Mouse (Mus musculus): ENCODE data around the gene Iqcj. TPM values are rescaled to one million over a fixed set of nuclear protein-coding genes. Genes with fewer than 3 reads are reported as not detected.

The Iqcj gene
- polyA plus RNA-seq, 1 experiment from 2014 or later, result not detected

GRCm38 (mm10) chr3:67918634-67919259 is 26.7 kb downstream of the Iqcj start:
- 70% methylated on average over 8 of the region's 8 CpGs for WGBS
- no peaks in the 10 kb centered on the region for H3K4me1 ChIP-seq
- no peak overlapping the region for H3K27ac ChIP-seq
- H3K27me3 ChIP-seq (ENCODE audit: insufficient read depth, poor library complexity, severe bottlenecking), result no peaks in the 10 kb centered on the region
- H3K36me3 ChIP-seq, result no peaks in the 10 kb centered on the region
- no peak overlapping the region for H3K4me3 ChIP-seq
- DNase-seq (ENCODE audit: low spot score), result no peak
- no peaks in the 10 kb centered on the region for H3K9me3 ChIP-seq

- no peaks in the 10 kb centered on the region for H3K36me3 ChIP-seq
- H3K27ac ChIP-seq, result no peak overlapping the region
- H3K4me3 ChIP-seq, result no peak overlapping the region
- H3K9me3 ChIP-seq, result no peaks in the 10 kb centered on the region
- no peaks in the 10 kb centered on the region for H3K27me3 ChIP-seq (ENCODE audit: insufficient read depth, poor library complexity, severe bottlenecking)
- no peaks in the 10 kb centered on the region for H3K4me1 ChIP-seq
- DNase-seq (ENCODE audit: low spot score), result no peak
- 79% methylated on average over 4 of the region's 4 CpGs for WGBS
These were observed 31.1 kb downstream of the Iqcj start for GRCm38 (mm10) chr3:67923095-67923494.

DNA sequence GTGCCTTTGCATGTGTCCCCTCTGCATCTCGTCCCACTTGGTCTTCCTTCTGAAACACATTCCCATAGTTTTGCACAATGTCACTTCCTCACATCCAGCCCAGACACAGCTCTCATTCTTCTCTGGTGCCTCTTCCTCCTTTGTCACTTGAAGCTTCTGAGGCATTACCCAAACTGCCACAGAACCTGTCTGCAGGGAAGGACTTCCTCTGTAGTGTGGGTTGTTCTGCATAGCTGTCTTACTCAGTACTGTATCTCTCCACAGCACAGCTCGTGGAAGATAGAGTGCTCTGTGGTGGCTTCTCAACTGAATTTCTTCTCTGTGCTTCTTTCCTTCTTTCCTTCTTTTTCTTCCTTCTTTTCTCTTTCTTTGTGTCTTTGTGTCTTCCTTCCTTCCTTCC is 33.4 kb downstream of the Iqcj start:
- H3K27me3 ChIP-seq (ENCODE audit: insufficient read depth, poor library complexity, severe bottlenecking), result no peaks in the 10 kb centered on the region
- no peak overlapping the region for H3K27ac ChIP-seq
- no peaks in the 10 kb centered on the region for H3K4me1 ChIP-seq
- no peaks in the 10 kb centered on the region for H3K36me3 ChIP-seq
- H3K9me3 ChIP-seq, result no peaks in the 10 kb centered on the region
- no peak for DNase-seq (ENCODE audit: low spot score)
- H3K4me3 ChIP-seq, result no peak overlapping the region
- WGBS, result 68% methylated on average over 2 of the region's 2 CpGs

GRCm38 (mm10) chr3:67930424-67931133 is 38.6 kb downstream of the Iqcj start:
- no peaks in the 10 kb centered on the region for H3K4me1 ChIP-seq
- WGBS, result 81% methylated on average over 10 of the region's 10 CpGs
- H3K36me3 ChIP-seq, result no peaks in the 10 kb centered on the region
- no peak overlapping the region for H3K27ac ChIP-seq
- no peak for DNase-seq (ENCODE audit: low spot score)
- H3K4me3 ChIP-seq, result no peak overlapping the region
- H3K9me3 ChIP-seq, result no peaks in the 10 kb centered on the region
- no peaks in the 10 kb centered on the region for H3K27me3 ChIP-seq (ENCODE audit: insufficient read depth, poor library complexity, severe bottlenecking)

DNA sequence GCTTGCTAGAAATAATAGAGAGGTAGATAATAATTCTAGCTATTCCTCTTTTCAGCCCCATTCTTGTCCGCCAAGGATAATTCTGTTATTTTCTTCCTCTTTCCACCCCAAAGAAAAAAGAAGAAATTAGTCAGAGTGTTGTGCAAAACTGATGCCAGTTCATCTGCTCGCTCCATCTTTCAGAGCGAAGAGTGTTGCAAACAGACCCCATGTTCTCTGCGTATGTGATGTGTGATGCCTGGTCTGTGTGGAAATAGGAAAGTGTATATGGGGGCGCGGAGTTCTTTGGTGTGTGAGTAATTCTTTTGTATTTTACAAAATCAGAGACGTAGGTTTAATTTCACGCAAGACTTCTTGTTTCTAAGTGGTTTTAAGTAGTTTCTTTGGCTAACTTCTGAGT is 39.2 kb downstream of the Iqcj start:
- Histone ChIP-seq H3K27ac (no peak overlapping the region), H3K9me3 (no peaks in the 10 kb centered on the region), H3K4me1 (no peaks in the 10 kb centered on the region), H3K4me3 (no peak overlapping the region), H3K27me3 (ENCODE audit: insufficient read depth, poor library complexity, severe bottlenecking) (no peaks in the 10 kb centered on the region), H3K36me3 (no peaks in the 10 kb centered on the region)
- no peak for DNase-seq (ENCODE audit: low spot score)
- 92% methylated on average over 8 of the region's 8 CpGs for WGBS

DNA sequence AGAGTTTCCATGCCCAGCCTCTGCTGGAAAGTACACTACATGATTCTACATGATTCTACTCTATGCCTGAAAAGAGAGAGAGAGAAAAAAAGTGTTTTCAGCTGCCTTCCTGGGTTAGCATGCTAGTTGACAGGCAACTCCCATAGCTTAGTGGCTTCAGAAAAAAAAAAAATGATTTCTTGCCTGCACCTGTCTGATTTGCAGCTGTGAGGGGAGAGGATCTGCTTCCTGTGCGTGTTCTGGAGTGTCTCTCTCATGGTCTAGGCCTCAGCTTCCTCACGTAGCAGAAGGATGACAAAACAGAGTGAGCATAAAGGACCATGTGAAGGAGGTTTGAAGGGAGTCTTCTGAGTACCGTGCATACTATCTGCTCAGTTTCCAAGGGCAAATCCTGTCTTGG is 39.9 kb downstream of the Iqcj start:
- Histone ChIP-seq H3K9me3 (no peaks in the 10 kb centered on the region), H3K27ac (no peak overlapping the region), H3K4me1 (no peaks in the 10 kb centered on the region), H3K4me3 (no peak overlapping the region), H3K27me3 (ENCODE audit: insufficient read depth, poor library complexity, severe bottlenecking) (no peaks in the 10 kb centered on the region), H3K36me3 (no peaks in the 10 kb centered on the region)
- no peak for DNase-seq (ENCODE audit: low spot score)
- WGBS, result 78% methylated on average over 3 of the region's 3 CpGs

DNA sequence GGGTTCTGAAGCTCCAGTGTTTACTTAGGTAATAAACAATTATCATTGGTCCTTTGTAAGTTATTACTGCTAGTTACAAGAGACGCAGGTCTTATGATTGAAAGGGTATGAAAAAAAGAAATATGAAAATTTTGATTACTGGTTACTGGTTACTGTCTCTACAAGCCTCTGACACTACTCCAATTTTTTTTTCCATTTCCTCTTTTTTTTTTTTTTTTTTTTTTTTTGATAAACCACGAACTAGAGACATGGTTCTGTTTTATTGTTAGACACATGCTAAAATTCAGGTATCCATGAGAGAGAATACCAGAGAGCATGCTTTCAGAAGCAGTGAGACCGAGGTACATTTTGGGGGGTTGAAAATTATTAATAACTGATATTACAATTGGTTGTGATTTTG is 43.8 kb downstream of the Iqcj start:
- Histone ChIP-seq H3K27ac (no peak overlapping the region), H3K27me3 (ENCODE audit: insufficient read depth, poor library complexity, severe bottlenecking) (no peaks in the 10 kb centered on the region), H3K9me3 (no peaks in the 10 kb centered on the region), H3K4me1 (no peaks in the 10 kb centered on the region), H3K36me3 (no peaks in the 10 kb centered on the region), H3K4me3 (no peak overlapping the region)
- DNase-seq (ENCODE audit: low spot score), result no peak
- WGBS, result 75% methylated on average over 3 of the region's 3 CpGs

- WGBS, result 83% methylated on average over 2 of the region's 2 CpGs
- DNase-seq (ENCODE audit: low spot score), result no peak
- H3K4me1 ChIP-seq, result no peaks in the 10 kb centered on the region
- no peaks in the 10 kb centered on the region for H3K36me3 ChIP-seq
- no peaks in the 10 kb centered on the region for H3K9me3 ChIP-seq
- H3K27ac ChIP-seq, result no peak overlapping the region
- no peaks in the 10 kb centered on the region for H3K27me3 ChIP-seq (ENCODE audit: insufficient read depth, poor library complexity, severe bottlenecking)
- no peak overlapping the region for H3K4me3 ChIP-seq
These were observed 55.0 kb downstream of the Iqcj start for GRCm38 (mm10) chr3:67947000-67947399.

- Histone ChIP-seq H3K27ac (no peak overlapping the region), H3K9me3 (no peaks in the 10 kb centered on the region), H3K36me3 (no peaks in the 10 kb centered on the region), H3K4me3 (no peak overlapping the region), H3K4me1 (peaks cover 8% of the 10 kb centered on the region), H3K27me3 (ENCODE audit: insufficient read depth, poor library complexity, severe bottlenecking) (no peaks in the 10 kb centered on the region)
- WGBS, result 40% methylated on average over 5 of the region's 5 CpGs
- DNase-seq (ENCODE audit: low spot score), result peak; percentile 76
These were observed 60.5 kb downstream of the Iqcj start for GRCm38 (mm10) chr3:67952517-67952940.

GRCm38 (mm10) chr3:67954459-67955065 is 62.5 kb downstream of the Iqcj start:
- Histone ChIP-seq H3K27me3 (ENCODE audit: insufficient read depth, poor library complexity, severe bottlenecking) (no peaks in the 10 kb centered on the region), H3K9me3 (no peaks in the 10 kb centered on the region), H3K4me3 (no peak overlapping the region), H3K4me1 (peaks cover 8% of the 10 kb centered on the region), H3K27ac (no peak overlapping the region), H3K36me3 (no peaks in the 10 kb centered on the region)
- 46% methylated on average over 5 of the region's 5 CpGs for WGBS
- DNase-seq (ENCODE audit: low spot score), result no peak

- WGBS, result 65% methylated on average over 7 of the region's 7 CpGs
- no peaks in the 10 kb centered on the region for H3K9me3 ChIP-seq
- no peaks in the 10 kb centered on the region for H3K36me3 ChIP-seq
- H3K27ac ChIP-seq, result no peak overlapping the region
- H3K4me3 ChIP-seq, result no peak overlapping the region
- no peak for DNase-seq (ENCODE audit: low spot score)
- H3K27me3 ChIP-seq (ENCODE audit: insufficient read depth, poor library complexity, severe bottlenecking), result no peaks in the 10 kb centered on the region
- no peaks in the 10 kb centered on the region for H3K4me1 ChIP-seq
These were observed 67.7 kb downstream of the Iqcj start for GRCm38 (mm10) chr3:67959672-67960071.

DNA sequence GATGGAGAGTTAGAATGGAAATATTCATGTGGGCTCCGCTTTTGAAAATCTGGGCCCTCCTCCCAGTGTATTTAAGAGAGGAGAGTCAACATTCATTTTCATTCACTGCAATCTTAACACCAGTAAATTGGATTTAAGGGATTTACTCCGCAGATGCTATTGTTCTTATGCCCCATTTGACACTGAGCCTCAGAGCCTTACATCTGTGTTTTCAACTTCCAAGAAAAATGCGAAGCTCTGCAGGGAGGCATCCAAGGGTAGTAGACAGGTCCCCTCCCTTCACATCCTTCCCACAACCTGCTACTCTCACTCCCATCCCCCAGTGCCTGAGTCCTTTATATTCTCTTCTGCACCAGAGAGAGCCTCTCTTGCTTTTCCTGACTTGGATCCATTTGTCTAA is 68.1 kb downstream of the Iqcj start:
- H3K4me3 ChIP-seq, result no peak overlapping the region
- no peaks in the 10 kb centered on the region for H3K27me3 ChIP-seq (ENCODE audit: insufficient read depth, poor library complexity, severe bottlenecking)
- no peak for DNase-seq (ENCODE audit: low spot score)
- WGBS, result 32% methylated on average over 3 of the region's 3 CpGs
- H3K4me1 ChIP-seq, result no peaks in the 10 kb centered on the region
- no peaks in the 10 kb centered on the region for H3K36me3 ChIP-seq
- H3K27ac ChIP-seq, result no peak overlapping the region
- H3K9me3 ChIP-seq, result no peaks in the 10 kb centered on the region

GRCm38 (mm10) chr3:67960727-67961126 is 68.7 kb downstream of the Iqcj start:
- H3K36me3 ChIP-seq, result no peaks in the 10 kb centered on the region
- no peaks in the 10 kb centered on the region for H3K27me3 ChIP-seq (ENCODE audit: insufficient read depth, poor library complexity, severe bottlenecking)
- no peaks in the 10 kb centered on the region for H3K4me1 ChIP-seq
- no peak overlapping the region for H3K27ac ChIP-seq
- DNase-seq (ENCODE audit: low spot score), result no peak
- no peaks in the 10 kb centered on the region for H3K9me3 ChIP-seq
- no peak overlapping the region for H3K4me3 ChIP-seq

Measured in heart, embryonic 10.5 days (tissue).